Mouse (Mus musculus): ENCODE measurements around the gene Olfr1350. TPM values are rescaled to one million over a fixed set of nuclear protein-coding genes. Genes with fewer than 3 reads are reported as not detected.
"Not testable (repeated sequence)": the region's sequence is repeated elsewhere in the genome, so short reads cannot be mapped to it uniquely, and the experiment has no call there.

The Olfr1350 gene
- polyA plus RNA-seq (2012; rRNA removed) = not detected in 2 replicates

- no peak for DNase-seq (ENCODE audit: extremely low spot score in 1 of 2, low spot score in 1 of 2)
Measured at GRCm38 (mm10) chr7:6564541-6564940, at the start of gene Olfr1350. Gene Olfr1350 (plus strand): TSS chr7:6564841.

GRCm38 (mm10) chr7:6521666-6522065 is 43.0 kb upstream of the Olfr1350 start:
- no peak for DNase-seq (ENCODE audit: extremely low spot score in 1 of 2, low spot score in 1 of 2)

GRCm38 (mm10) chr7:6522850-6523249 is 41.8 kb upstream of the Olfr1350 start, which contains the start of gene Olfr1349:
Gene Olfr1349 (minus strand): TSS chr7:6522950.
- DNase-seq (ENCODE audit: extremely low spot score in 1 of 2, low spot score in 1 of 2) = no peak

- no peak for DNase-seq (ENCODE audit: extremely low spot score in 1 of 2, low spot score in 1 of 2)
Measured at GRCm38 (mm10) chr7:6525001-6525400, 39.6 kb upstream of the Olfr1350 start.

DNA sequence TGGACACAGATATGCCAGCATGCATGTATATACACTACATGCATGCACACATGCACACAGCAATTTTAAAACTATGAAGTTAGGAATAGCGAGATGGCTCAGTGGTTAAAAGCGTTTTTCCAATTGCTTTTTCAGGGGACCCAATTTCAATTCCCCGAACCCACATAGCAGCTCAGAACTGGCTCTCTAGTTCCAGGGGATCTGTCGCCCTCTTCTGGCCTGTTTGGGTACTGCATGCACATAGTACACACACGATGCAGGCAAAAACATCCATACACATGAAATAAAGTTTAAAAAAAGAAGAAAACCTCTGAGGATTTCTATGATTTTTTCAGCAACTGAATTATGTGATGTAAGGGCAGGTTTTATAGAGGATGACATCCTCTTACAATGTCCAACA is 38.5 kb upstream of the Olfr1350 start:
- DNase-seq (ENCODE audit: extremely low spot score in 1 of 2, low spot score in 1 of 2) = peak in 1 of 2 experiments; percentile 4

DNA sequence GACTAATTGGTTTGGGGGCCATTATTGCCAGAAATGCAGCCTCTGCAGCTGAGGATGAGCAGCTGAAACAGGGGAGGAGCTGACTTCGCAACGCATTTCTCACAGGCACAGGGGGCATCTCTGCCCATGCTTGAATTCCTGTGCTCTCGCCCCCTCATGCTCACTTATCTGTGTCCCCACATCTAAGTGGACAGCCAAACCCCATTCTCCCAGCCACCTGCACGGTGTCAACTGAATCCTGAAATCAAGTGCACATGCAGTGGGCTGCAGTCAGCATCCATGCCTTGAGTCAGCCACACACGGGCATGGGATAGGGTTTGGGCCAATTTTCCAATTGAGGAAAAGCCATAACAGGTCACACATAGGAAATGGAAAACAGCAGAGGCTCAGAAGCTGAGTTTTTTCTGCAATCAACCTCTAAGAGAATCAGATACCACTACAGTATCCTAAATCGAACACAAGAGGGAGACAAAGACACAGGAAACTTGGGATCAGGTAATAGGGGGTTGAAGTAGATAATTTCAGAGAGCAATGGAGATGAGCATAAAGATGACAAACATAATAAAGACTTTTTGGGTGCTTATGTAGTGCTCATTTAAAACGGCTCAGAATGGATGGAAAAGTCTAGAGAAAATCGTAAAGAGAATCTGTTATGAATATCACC is 21.6 kb downstream of the Olfr1350 start:
- peak in 1 of 2 experiments; percentile 72 for DNase-seq (ENCODE audit: extremely low spot score in 1 of 2, low spot score in 1 of 2)

DNA sequence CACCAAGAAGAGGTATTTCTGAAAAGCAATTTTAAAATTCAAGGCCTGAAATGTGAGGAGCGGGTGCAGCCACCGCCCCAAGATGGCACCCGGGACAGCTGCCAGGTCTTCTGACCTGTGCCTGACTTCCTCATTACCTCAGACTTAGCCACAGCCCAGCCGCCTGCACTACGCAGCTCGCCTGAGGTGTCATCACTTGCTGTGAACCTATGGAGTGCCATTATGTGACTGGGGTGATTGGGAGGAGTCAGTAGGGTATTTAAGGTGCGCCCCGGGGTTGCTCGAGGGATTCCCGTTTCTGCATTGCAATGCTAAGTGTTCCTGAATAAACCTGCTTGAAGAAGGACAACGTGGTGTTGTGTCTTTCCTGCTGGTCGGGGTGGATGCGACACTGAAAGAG is 24.1 kb downstream of the Olfr1350 start:
- DNase-seq (ENCODE audit: extremely low spot score in 1 of 2, low spot score in 1 of 2) = not testable (repeated sequence)

DNA sequence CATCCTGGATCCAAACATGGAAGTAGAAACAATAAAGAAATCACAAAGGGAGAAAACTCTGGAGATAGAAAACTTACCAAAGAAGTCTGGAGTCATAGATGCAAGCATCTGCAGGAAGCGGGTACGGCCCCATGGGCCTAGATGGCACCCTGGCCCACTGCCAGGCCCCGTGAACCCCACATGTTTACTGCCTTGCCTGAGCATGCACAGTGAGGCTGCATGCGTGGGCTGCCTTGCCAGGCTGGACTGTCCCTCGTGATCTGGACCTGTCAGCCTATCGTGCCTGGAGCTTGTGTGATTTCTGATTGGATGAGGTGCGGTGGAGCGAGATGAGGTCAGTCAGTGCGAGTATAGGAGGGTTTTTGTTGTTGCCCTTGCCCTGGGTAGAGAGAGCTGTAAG is 38.7 kb downstream of the Olfr1350 start:
- no peak for DNase-seq (ENCODE audit: extremely low spot score in 1 of 2, low spot score in 1 of 2)

Other genes with a start within 250 kb of the Olfr1350 start
- 6.8 and 8.1 TPM in 2 replicates for gene Zfp583, start 233.6 kb upstream of the Olfr1350 start, polyA plus RNA-seq (2012; rRNA removed)
- gene Gm3854, start 221.1 kb upstream of the Olfr1350 start, polyA plus RNA-seq (2012; rRNA removed) = 4.0 and 5.0 TPM in 2 replicates
- gene Zfp78, start 201.6 kb upstream of the Olfr1350 start, polyA plus RNA-seq (2012; rRNA removed) = 2.6 and 3.3 TPM in 2 replicates
- gene Zfp28, start 181.5 kb upstream of the Olfr1350 start, polyA plus RNA-seq (2012; rRNA removed) = 9.7 and 13.7 TPM in 2 replicates
- 7.0 and 8.9 TPM in 2 replicates for gene Smim17, start 166.1 kb upstream of the Olfr1350 start, polyA plus RNA-seq (2012; rRNA removed)
- 0.21 and 0.24 TPM in 2 replicates for gene Gm20715, start 154.6 kb upstream of the Olfr1350 start, polyA plus RNA-seq (2012; rRNA removed)
- gene Olfr1344, start 126.2 kb upstream of the Olfr1350 start, polyA plus RNA-seq (2012; rRNA removed) = 3.4 TPM in 2 replicates
- 0.02 TPM in 1 of 2 replicates, not detected in the other for gene Olfr1336, start 108.7 kb upstream of the Olfr1350 start, polyA plus RNA-seq (2012; rRNA removed)
- not detected in 2 replicates for gene Olfr1346, start 97.7 kb upstream of the Olfr1350 start, polyA plus RNA-seq (2012; rRNA removed)
- not detected in 2 replicates for gene Olfr5, start 77.9 kb upstream of the Olfr1350 start, polyA plus RNA-seq (2012; rRNA removed)
- not detected in 2 replicates for gene Olfr1347, start 65.1 kb upstream of the Olfr1350 start, polyA plus RNA-seq (2012; rRNA removed)
- gene Olfr1348, start 56.1 kb upstream of the Olfr1350 start, polyA plus RNA-seq (2012; rRNA removed) = not detected in 2 replicates
- 0.08 TPM in 1 of 2 replicates, not detected in the other for gene Olfr1349, start 41.9 kb upstream of the Olfr1350 start, polyA plus RNA-seq (2012; rRNA removed)
- 2.6 and 3.0 TPM in 2 replicates for gene Zim1, start 131.6 kb downstream of the Olfr1350 start, polyA plus RNA-seq (2012; rRNA removed)
- 106 and 111 TPM in 2 replicates for gene Peg3, start 165.6 kb downstream of the Olfr1350 start, polyA plus RNA-seq (2012; rRNA removed)
- gene Usp29, start 165.7 kb downstream of the Olfr1350 start, polyA plus RNA-seq (2012; rRNA removed) = 15.0 and 15.7 TPM in 2 replicates